In genomic region chr6:51863508-51863907, GRCm38 (mm10) we compare ENCODE assay signal across 17 mouse cellular contexts.
"Had no signal": no experiment of that assay in that cellular context is flagged by ENCODE, and none has a peak within 500 bp of the region (broad histone marks: within the 10 kb centered on the region; RNA-seq: fewer than 3 reads in every experiment).

No protein-coding gene starts in this region.

- H3K9ac ChIP-seq: limb, embryonic 13.5 days; liver, embryonic 13.5 days; stomach, embryonic 15.5 days had no signal

- H3K36me3 ChIP-seq: limb, embryonic 10.5 days; limb, embryonic 13.5 days; liver, embryonic 13.5 days; stomach, embryonic 15.5 days had no signal

- H3K4me3 ChIP-seq: limb, embryonic 10.5 days; limb, embryonic 13.5 days; liver, embryonic 13.5 days; stomach, embryonic 15.5 days had no signal

- DNase-seq: kidney, adult 18-20 months; kidney, adult 9 months; kidney, postnatal 14 days; kidney, postnatal 4 days; liver; liver, embryonic 13.5 days; lung, postnatal 10 days; midbrain, embryonic 14.5 days; retina, postnatal 1 day; right cerebral cortex, postnatal 25 days; spleen, adult 18-20 months; thymus, postnatal 25 days had no signal

- H3K4me1 ChIP-seq: liver, embryonic 13.5 days; stomach, embryonic 15.5 days had no signal

- H3K27me3 ChIP-seq: liver, embryonic 13.5 days had no signal

- H3K4me2 ChIP-seq: limb, embryonic 13.5 days; liver, embryonic 13.5 days; stomach, embryonic 15.5 days had no signal

- H3K9me3 ChIP-seq: limb, embryonic 10.5 days; limb, embryonic 13.5 days; liver, embryonic 13.5 days; stomach, embryonic 15.5 days had no signal

- H3K27ac ChIP-seq: limb, embryonic 10.5 days; limb, embryonic 13.5 days; liver, embryonic 13.5 days; macrophage; stomach, embryonic 15.5 days had no signal

- ATAC-seq: intestine, embryonic 16.5 days had no signal
